Mouse (Mus musculus): ENCODE measurements around the gene Olfr605.
"Not testable (repeated sequence)": the region's sequence is repeated elsewhere in the genome, so short reads cannot be mapped to it uniquely, and the experiment has no call there.

GRCm38 (mm10) chr7:103477106-103477505 is 31.9 kb upstream of the Olfr605 start:
- not testable (repeated sequence) for TF ChIP-seq GATA1 (IDR thresholded peaks at IDR 0.05; ENCODE audit: borderline replicate concordance, low read length); FLI1 (IDR thresholded peaks at IDR 0.05; ENCODE audit: low read length)

Measured in megakaryocyte, embryonic 14.5 days (primary cell).